Mouse (Mus musculus) heart, adult 2 months (tissue): Measurements from ENCODE around the gene Hormad2.

Source experiments
- CTCF ChIP-seq: fragments of 200-600 bp; IDR thresholded peaks from 2 replicates; pipeline ENCODE4 v1.8.1; 2022; ENCODE audit warnings: antibody characterized with exemption, mild to moderate bottlenecking, moderate library complexity
- POLR2A ChIP-seq: fragments of 200-500 bp; IDR thresholded peaks from 2 replicates; pipeline ENCODE4 v1.6.1; 2011; ENCODE audit warnings: mild to moderate bottlenecking, low read depth, low read length, control low read depth; ENCODE audit not compliant: insufficient read depth

DNA sequence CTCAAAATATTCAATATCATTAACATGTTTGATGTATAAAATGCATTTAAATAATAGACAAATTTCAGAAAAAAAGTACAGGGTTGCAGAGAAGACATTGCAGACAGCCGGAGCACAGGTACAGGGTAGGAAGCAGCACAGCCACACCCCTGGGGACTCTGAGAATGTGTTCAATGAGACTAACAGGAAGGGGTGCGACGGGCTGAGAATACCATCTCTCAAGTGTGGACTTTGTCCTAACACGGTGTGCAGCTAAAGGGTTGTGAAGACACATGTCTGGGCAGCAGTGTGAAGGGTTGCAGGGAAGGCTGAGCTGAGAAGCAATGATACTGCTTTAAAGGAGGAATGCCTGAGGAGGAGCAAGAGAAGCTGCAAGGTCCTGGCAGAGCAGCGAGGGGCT is 85.5 kb downstream of the Hormad2 start:
- TF ChIP-seq CTCF (no peak), POLR2A (no peak)
